13 mouse cellular contexts compared by ENCODE assay signal in the genomic region with DNA sequence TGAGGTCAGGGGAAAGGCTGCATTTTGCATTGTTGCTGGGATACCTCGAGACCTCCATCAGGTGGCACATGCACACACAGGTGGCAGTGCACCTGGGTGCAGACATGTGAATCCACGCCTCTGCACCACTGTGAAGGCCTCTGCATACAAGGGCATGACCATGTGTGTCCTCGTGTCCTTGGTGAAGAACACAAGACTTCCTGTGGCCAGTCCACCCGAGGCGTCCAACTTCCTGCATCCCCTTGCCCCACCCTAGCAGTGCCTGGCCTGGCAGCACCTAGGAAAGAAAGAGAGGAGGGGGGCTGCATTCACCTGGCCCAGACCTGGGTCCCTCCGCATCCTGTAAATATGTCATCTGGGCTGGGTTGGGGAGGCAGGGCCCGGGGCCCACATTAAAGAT. TPM values are rescaled to one million over a fixed set of nuclear protein-coding genes. Genes with fewer than 3 reads are reported as not detected.
DNase-seq lines count a peak whose midpoint lies in the region; ATAC-seq and TF ChIP-seq lines count a peak whose summit lies in the region.
"Had no signal": no experiment of that assay in that cellular context is flagged by ENCODE, and none has a peak within 500 bp of the region (broad histone marks: within the 10 kb centered on the region; RNA-seq: fewer than 3 reads in every experiment).

No protein-coding gene starts in this region.

- no peak overlapping the region for H3K4me2 ChIP-seq in hindbrain, embryonic 16.5 days (ENCODE audit: low read length)
- no peak overlapping the region for H3K4me2 ChIP-seq in hindbrain, postnatal 0 days (ENCODE audit: low read depth, low read length)
- H3K4me2 ChIP-seq: forebrain, embryonic 13.5 days; liver, embryonic 13.5 days had no signal

- no peak for TF ChIP-seq CTCF in gastrocnemius, adult 2 months (IDR thresholded peaks at IDR 0.05)
- TF ChIP-seq CTCF in hindbrain, postnatal 0 days (IDR thresholded peaks at IDR 0.05; ENCODE audit: low read depth): no peak
- TF ChIP-seq CTCF in lung, adult 2 months (IDR thresholded peaks at IDR 0.05; ENCODE audit: insufficient read depth, low read length): no peak

- H3K27me3 ChIP-seq in hindbrain, embryonic 16.5 days (replicated peaks; ENCODE audit: control insufficient read depth, insufficient read depth, low read length): no peaks in the 10 kb centered on the region
- no peaks in the 10 kb centered on the region for H3K27me3 ChIP-seq in hindbrain, postnatal 0 days (ENCODE audit: insufficient read depth, low read length)
- H3K27me3 ChIP-seq: forebrain, embryonic 13.5 days had no signal

- H3K27ac ChIP-seq in gastrocnemius, adult 2 months: peak overlapping the region; percentile 87
- peak overlapping the region; percentile 13; the same call in 1 of the 2 replicates for H3K27ac ChIP-seq in hindbrain, embryonic 16.5 days (ENCODE audit: low read depth, low read length)
- no peak overlapping the region; the same call in 1 of the 2 replicates for H3K27ac ChIP-seq in hindbrain, postnatal 0 days
- H3K27ac ChIP-seq: forebrain, embryonic 13.5 days; liver, embryonic 13.5 days had no signal

- no peak for DNase-seq in gastrocnemius, adult 2 months
- no peak for DNase-seq in gastrocnemius, adult 18-20 months (ENCODE audit: low spot score)
- DNase-seq in hindbrain, postnatal 0 days (ENCODE audit: low spot score): no peak
- peak; percentile 45 for DNase-seq in lung, postnatal 36 days
- no peak for DNase-seq in lung, adult 2 months
- DNase-seq in adrenal gland, postnatal 25 days: no peak
- DNase-seq: liver, embryonic 13.5 days; right cerebral cortex, postnatal 4 days; thymus, postnatal 25 days had no signal

- no peak; the same call in 1 of the 2 replicates for TF ChIP-seq POLR2A in lung, adult 2 months (IDR thresholded peaks at IDR 0.05; ENCODE audit: borderline replicate concordance, extremely low read depth, low read depth, low read length)

- intact Hi-C loops in gastrocnemius, adult 2 months (cut with DNase I): no loop called here

- ATAC-seq in hindbrain, embryonic 16.5 days: no peak
- no peak for ATAC-seq in hindbrain, postnatal 0 days
- ATAC-seq in megakaryocyte, adult 5-6 weeks (ENCODE audit: poor library complexity, severe bottlenecking): peak; percentile 43
- ATAC-seq: forebrain, embryonic 13.5 days had no signal

- peaks cover 9% of the 10 kb centered on the region; the same call in 1 of the 2 replicates for H3K36me3 ChIP-seq in hindbrain, embryonic 16.5 days (ENCODE audit: control insufficient read depth, insufficient read depth, low read length)
- 0 out of 2 replicates have a peak, but pooled peaks cover 3% of the 10 kb centered on the region for H3K36me3 ChIP-seq in hindbrain, postnatal 0 days (ENCODE audit: insufficient read depth, low read length)
- H3K36me3 ChIP-seq: liver, embryonic 13.5 days had no signal

- H3K4me1 ChIP-seq in hindbrain, embryonic 16.5 days (ENCODE audit: control insufficient read depth, insufficient read depth, low read depth, low read length): peaks cover 12% of the 10 kb centered on the region
- peaks cover 15% of the 10 kb centered on the region; the same call in 1 of the 2 replicates for H3K4me1 ChIP-seq in hindbrain, postnatal 0 days (ENCODE audit: insufficient read depth, low read length)
- H3K4me1 ChIP-seq in lung, adult 2 months (ENCODE audit: control insufficient read depth, insufficient read depth, low read length): peaks cover 18% of the 10 kb centered on the region

- no peaks in the 10 kb centered on the region for H3K9me3 ChIP-seq in hindbrain, embryonic 16.5 days (ENCODE audit: control insufficient read depth, low read length)
- no peaks in the 10 kb centered on the region for H3K9me3 ChIP-seq in hindbrain, postnatal 0 days (ENCODE audit: low read length)
- H3K9me3 ChIP-seq: forebrain, embryonic 13.5 days; liver, embryonic 13.5 days had no signal

- H3K9ac ChIP-seq in hindbrain, embryonic 16.5 days (ENCODE audit: low read depth, low read length): no peak overlapping the region
- H3K9ac ChIP-seq in hindbrain, postnatal 0 days (replicated peaks; ENCODE audit: low read length): no peak overlapping the region
- H3K9ac ChIP-seq: forebrain, embryonic 13.5 days; liver, embryonic 13.5 days had no signal

- H3K4me3 ChIP-seq in gastrocnemius, adult 2 months: peak overlapping the region; percentile 41
- no peak overlapping the region for H3K4me3 ChIP-seq in hindbrain, embryonic 16.5 days (ENCODE audit: low read length)
- H3K4me3 ChIP-seq in hindbrain, postnatal 0 days (ENCODE audit: low read length): no peak overlapping the region
- H3K4me3 ChIP-seq in lung, adult 2 months (replicated peaks; ENCODE audit: extremely low read depth, low read depth, low read length): no peak overlapping the region
- H3K4me3 ChIP-seq: forebrain, embryonic 13.5 days; liver, embryonic 13.5 days had no signal

- 75% methylated on average over 7 of the region's 7 CpGs for WGBS in hindbrain, embryonic 16.5 days
- 65% methylated on average over 7 of the region's 7 CpGs for WGBS in hindbrain, postnatal 0 days
- 48% methylated on average over 7 of the region's 7 CpGs for WGBS in lung, adult 2 months

RNA-seq across cellular contexts. Expression of a gene that starts 18.6 kb away (rescaled TPM):
- under 1 TPM; 0.33 to 0.67 TPM for total RNA-seq in gastrocnemius, adult 2 months (2021)
- under 1 TPM; 0.31 to 0.41 TPM for total RNA-seq in gastrocnemius, adult 18-20 months (2021)
- 23.6 and 27.7 TPM in 2 replicates for polyA plus RNA-seq in hindbrain, embryonic 16.5 days (2015; fragmentation: Nextera tagmentation; extraction: Ambion mirVana)
- 33.1 and 34.5 TPM in 2 replicates for total RNA-seq in hindbrain, postnatal 0 days (2014; rRNA removed)
- polyA plus RNA-seq in hindbrain, postnatal 0 days (2015; fragmentation: Nextera tagmentation; extraction: Ambion mirVana): 17.2 and 17.8 TPM in 2 replicates
- 3.3 and 3.6 TPM in 2 replicates for polyA plus RNA-seq in lung, adult 2 months (2012; rRNA removed)
- total RNA-seq in megakaryocyte, adult 5-6 weeks (2015): 0.54 and 0.62 TPM in 2 replicates
- total RNA-seq in megakaryocyte, adult 5-6 weeks (2017): 0.81 TPM in 1 of 2 replicates, not detected in the other
- 2.9 and 4.7 TPM in 2 replicates for total RNA-seq in adrenal gland, postnatal 25 days (2021)

RNA-seq across cellular contexts. Expression of a gene that starts 39.7 kb away (rescaled TPM):
- total RNA-seq in gastrocnemius, adult 2 months (2021): 1 to 10 TPM; 4.4 to 6.4 TPM
- total RNA-seq in gastrocnemius, adult 18-20 months (2021): 1 to 10 TPM; 3.7 to 4.6 TPM
- 27.6 and 29.8 TPM in 2 replicates for polyA plus RNA-seq in hindbrain, embryonic 16.5 days (2015; fragmentation: Nextera tagmentation; extraction: Ambion mirVana)
- total RNA-seq in hindbrain, postnatal 0 days (2014; rRNA removed): 13.2 and 18.0 TPM in 2 replicates
- polyA plus RNA-seq in hindbrain, postnatal 0 days (2015; fragmentation: Nextera tagmentation; extraction: Ambion mirVana): 21.3 and 24.1 TPM in 2 replicates
- 9.1 and 14.8 TPM in 2 replicates for polyA plus RNA-seq in lung, adult 2 months (2012; rRNA removed)
- total RNA-seq in megakaryocyte, adult 5-6 weeks (2015): 0.11 TPM in 2 replicates
- total RNA-seq in megakaryocyte, adult 5-6 weeks (2017): 0.40 and 0.89 TPM in 2 replicates
- 20.0 and 22.7 TPM in 2 replicates for total RNA-seq in adrenal gland, postnatal 25 days (2021)

RNA-seq across cellular contexts. Expression of a gene that starts 55.8 kb away (rescaled TPM):
- total RNA-seq in gastrocnemius, adult 2 months (2021): 1 to 10 TPM; 2.4 to 5.4 TPM
- 1 to 10 TPM; 2.4 to 3.1 TPM for total RNA-seq in gastrocnemius, adult 18-20 months (2021)
- 14.9 and 19.5 TPM in 2 replicates for polyA plus RNA-seq in hindbrain, embryonic 16.5 days (2015; fragmentation: Nextera tagmentation; extraction: Ambion mirVana)
- 12.4 and 15.8 TPM in 2 replicates for total RNA-seq in hindbrain, postnatal 0 days (2014; rRNA removed)
- polyA plus RNA-seq in hindbrain, postnatal 0 days (2015; fragmentation: Nextera tagmentation; extraction: Ambion mirVana): 14.5 and 15.0 TPM in 2 replicates
- polyA plus RNA-seq in lung, adult 2 months (2012; rRNA removed): 52.5 and 72.6 TPM in 2 replicates
- total RNA-seq in megakaryocyte, adult 5-6 weeks (2015): not detected in 2 replicates
- total RNA-seq in megakaryocyte, adult 5-6 weeks (2017): not detected in 2 replicates
- 0.76 TPM in 1 of 2 replicates, not detected in the other for total RNA-seq in adrenal gland, postnatal 25 days (2021)
- polyA plus RNA-seq: liver, embryonic 13.5 days; stomach, embryonic 14.5 days had no signal
